Mouse (Mus musculus) right cerebral cortex, adult 18-20 months (tissue): ENCODE data around the gene Tmigd3.

Experiments used
- DNase-seq: peaks from one replicate; pipeline ENCODE4 v3.0.0; 2022; ENCODE audit warnings: mixed read lengths

Tmigd3 gene

GRCm38 (mm10) chr3:105935033-105935432, 64.3 kb downstream of the Tmigd3 start:
- peak; percentile 11 for DNase-seq

- no peak for DNase-seq
These were observed 65.4 kb downstream of the Tmigd3 start for GRCm38 (mm10) chr3:105936111-105936510.

GRCm38 (mm10) chr3:105951348-105951747, 80.6 kb downstream of the Tmigd3 start:
- DNase-seq = no peak

GRCm38 (mm10) chr3:105957235-105957634, 86.5 kb downstream of the Tmigd3 start:
- no peak for DNase-seq

- no peak for DNase-seq
These were observed 87.5 kb downstream of the Tmigd3 start for GRCm38 (mm10) chr3:105958204-105958603.

- peak; percentile 95 for DNase-seq
These were observed 88.4 kb downstream of the Tmigd3 start, which contains the start of gene Wdr77 for GRCm38 (mm10) chr3:105958974-105959580. Gene Wdr77 (plus strand): TSS chr3:105959369.

GRCm38 (mm10) chr3:105959585-105959984, 88.9 kb downstream of the Tmigd3 start:
- no peak for DNase-seq

- DNase-seq = no peak
These were observed 89.3 kb downstream of the Tmigd3 start, which contains the start of gene Atp5f1 for GRCm38 (mm10) chr3:105959999-105960398. Gene Atp5f1 (minus strand): TSS chr3:105960099.

GRCm38 (mm10) chr3:105960700-105961099, 90.0 kb downstream of the Tmigd3 start:
- DNase-seq = no peak

- no peak for DNase-seq
These were observed 101.2 kb downstream of the Tmigd3 start for GRCm38 (mm10) chr3:105971831-105972446.

GRCm38 (mm10) chr3:105973411-105973810, 102.7 kb downstream of the Tmigd3 start, which contains the start of gene Ovgp1:
Gene Ovgp1 (plus strand): TSS chr3:105973711.
- no peak for DNase-seq
